ENCODE assay signal across 20 mouse cellular contexts in the genomic region with DNA sequence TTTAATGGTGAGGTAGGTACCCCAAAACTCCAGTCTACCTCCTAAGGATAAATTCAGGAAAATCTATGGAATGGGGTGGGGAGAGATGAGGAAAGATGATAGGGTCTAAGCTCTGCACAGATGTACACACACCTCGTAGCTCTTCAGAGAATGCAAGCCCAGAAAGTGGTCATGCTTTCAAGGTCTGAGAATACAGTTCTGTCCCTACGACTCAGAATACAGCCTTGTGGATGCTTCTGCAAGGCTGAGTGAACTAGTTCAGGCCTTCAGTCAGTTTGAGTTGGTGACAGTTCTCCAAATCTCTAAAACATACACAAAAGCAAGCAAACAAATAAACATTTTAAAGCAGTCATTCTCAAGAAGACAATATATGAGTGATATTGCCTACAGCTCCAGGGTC.
A peak's percentile ranks its signal among the peaks of the same experiment; 100 is the strongest.
DNase-seq lines count a peak whose midpoint lies in the region; ATAC-seq and TF ChIP-seq lines count a peak whose summit lies in the region.
"Had no signal": no experiment of that assay in that cellular context is flagged by ENCODE, and none has a peak within 500 bp of the region (broad histone marks: within the 10 kb centered on the region; RNA-seq: fewer than 3 reads in every experiment).

No protein-coding gene starts in this region.

- no peak for TF ChIP-seq CTCF in midbrain, postnatal 0 days (IDR thresholded peaks at IDR 0.05)

- no peak overlapping the region for H3K9ac ChIP-seq in midbrain, embryonic 11.5 days (ENCODE audit: low read length)
- no peak overlapping the region for H3K9ac ChIP-seq in midbrain, postnatal 0 days (replicated peaks; ENCODE audit: low read length, poor library complexity, severe bottlenecking)
- H3K9ac ChIP-seq: embryonic facial prominence, embryonic 13.5 days; embryonic facial prominence, embryonic 15.5 days; forebrain, embryonic 12.5 days had no signal

- no peaks in the 10 kb centered on the region for H3K36me3 ChIP-seq in midbrain, embryonic 11.5 days (ENCODE audit: control insufficient read depth, insufficient read depth, low read length)
- H3K36me3 ChIP-seq in midbrain, postnatal 0 days (ENCODE audit: insufficient read depth, low read length), result no peaks in the 10 kb centered on the region
- H3K36me3 ChIP-seq: embryonic facial prominence, embryonic 13.5 days; embryonic facial prominence, embryonic 15.5 days; forebrain, embryonic 10.5 days; forebrain, embryonic 12.5 days had no signal

- no peak overlapping the region for H3K27ac ChIP-seq in midbrain, embryonic 11.5 days (ENCODE audit: low read depth, low read length)
- no peak overlapping the region for H3K27ac ChIP-seq in midbrain, postnatal 0 days (ENCODE audit: low read depth, low read length)
- H3K27ac ChIP-seq: embryonic facial prominence, embryonic 13.5 days; embryonic facial prominence, embryonic 15.5 days; forebrain, embryonic 10.5 days; forebrain, embryonic 12.5 days had no signal

- WGBS in midbrain, embryonic 11.5 days, result 81% methylated on average over 2 of the region's 2 CpGs
- 93% methylated on average over 2 of the region's 2 CpGs for WGBS in midbrain, postnatal 0 days

- no peak overlapping the region for H3K4me2 ChIP-seq in midbrain, embryonic 11.5 days
- no peak overlapping the region for H3K4me2 ChIP-seq in midbrain, postnatal 0 days (ENCODE audit: low read depth, low read length, poor library complexity, severe bottlenecking)
- H3K4me2 ChIP-seq: embryonic facial prominence, embryonic 13.5 days; embryonic facial prominence, embryonic 15.5 days; forebrain, embryonic 12.5 days had no signal

- no peak overlapping the region for H3K4me3 ChIP-seq in midbrain, embryonic 11.5 days (ENCODE audit: low read depth, low read length)
- H3K4me3 ChIP-seq in midbrain, postnatal 0 days (ENCODE audit: low read depth, low read length), result no peak overlapping the region
- H3K4me3 ChIP-seq: embryonic facial prominence, embryonic 13.5 days; embryonic facial prominence, embryonic 15.5 days; erythroblast, embryonic 14.5 days; forebrain, embryonic 10.5 days; forebrain, embryonic 12.5 days had no signal

- no peaks in the 10 kb centered on the region for H3K9me3 ChIP-seq in midbrain, embryonic 11.5 days (ENCODE audit: control insufficient read depth, low read length)
- H3K9me3 ChIP-seq in midbrain, postnatal 0 days (ENCODE audit: low read length), result no peaks in the 10 kb centered on the region
- H3K9me3 ChIP-seq: embryonic facial prominence, embryonic 13.5 days; embryonic facial prominence, embryonic 15.5 days; forebrain, embryonic 10.5 days; forebrain, embryonic 12.5 days had no signal

- no peaks in the 10 kb centered on the region for H3K27me3 ChIP-seq in midbrain, embryonic 11.5 days (ENCODE audit: control insufficient read depth, insufficient read depth, low read length)
- H3K27me3 ChIP-seq in midbrain, postnatal 0 days (ENCODE audit: insufficient read depth, low read length), result no peaks in the 10 kb centered on the region
- H3K27me3 ChIP-seq: embryonic facial prominence, embryonic 13.5 days; embryonic facial prominence, embryonic 15.5 days; forebrain, embryonic 12.5 days had no signal

- peak; percentile 5 for DNase-seq in adrenal gland, postnatal 14 days
- no peak for DNase-seq in adrenal gland, adult 2 months
- peak; percentile 30 for DNase-seq in heart, adult 11 months
- no peak for DNase-seq in heart, adult 9 months (ENCODE audit: low spot score in 2 of 2)
- peak; percentile 8 for DNase-seq in midbrain, embryonic 11.5 days (ENCODE audit: low spot score, missing footprints)
- DNase-seq in midbrain, postnatal 0 days (ENCODE audit: low spot score), result no peak
- DNase-seq: cerebellum, adult 11 months; cerebellum, adult 18-20 months; cerebellum, adult 8-10 months; cerebellum, adult 9-11 months; cerebellum, postnatal 14 days; cerebellum, postnatal 36 days; embryo, embryonic 11 days had no signal

- ATAC-seq in midbrain, embryonic 11.5 days (ENCODE audit: low FRiP score), result no peak
- ATAC-seq in midbrain, postnatal 0 days (ENCODE audit: low FRiP score), result no peak
- ATAC-seq: forebrain, embryonic 14.5 days; forebrain, embryonic 16.5 days had no signal

- H3K4me1 ChIP-seq in midbrain, embryonic 11.5 days (ENCODE audit: control insufficient read depth, insufficient read depth, low read length), result no peaks in the 10 kb centered on the region
- no peaks in the 10 kb centered on the region for H3K4me1 ChIP-seq in midbrain, postnatal 0 days (ENCODE audit: insufficient read depth, low read length)
- H3K4me1 ChIP-seq: embryonic facial prominence, embryonic 13.5 days; embryonic facial prominence, embryonic 15.5 days; forebrain, embryonic 10.5 days; forebrain, embryonic 12.5 days had no signal

Comparison
In these comparisons a context has a peak if more than half of its experiments do, and no peak if none do; other contexts are left out.
1. DNase-seq: peak in adrenal gland, postnatal 14 days (single experiment), heart, adult 11 months (single experiment) and midbrain, embryonic 11.5 days (single experiment); none in adrenal gland, adult 2 months (single experiment), heart, adult 9 months (0 of 2) and midbrain, postnatal 0 days (single experiment).